Mouse (Mus musculus): ENCODE results near the gene Cntd1.

Gene Cntd1

DNA sequence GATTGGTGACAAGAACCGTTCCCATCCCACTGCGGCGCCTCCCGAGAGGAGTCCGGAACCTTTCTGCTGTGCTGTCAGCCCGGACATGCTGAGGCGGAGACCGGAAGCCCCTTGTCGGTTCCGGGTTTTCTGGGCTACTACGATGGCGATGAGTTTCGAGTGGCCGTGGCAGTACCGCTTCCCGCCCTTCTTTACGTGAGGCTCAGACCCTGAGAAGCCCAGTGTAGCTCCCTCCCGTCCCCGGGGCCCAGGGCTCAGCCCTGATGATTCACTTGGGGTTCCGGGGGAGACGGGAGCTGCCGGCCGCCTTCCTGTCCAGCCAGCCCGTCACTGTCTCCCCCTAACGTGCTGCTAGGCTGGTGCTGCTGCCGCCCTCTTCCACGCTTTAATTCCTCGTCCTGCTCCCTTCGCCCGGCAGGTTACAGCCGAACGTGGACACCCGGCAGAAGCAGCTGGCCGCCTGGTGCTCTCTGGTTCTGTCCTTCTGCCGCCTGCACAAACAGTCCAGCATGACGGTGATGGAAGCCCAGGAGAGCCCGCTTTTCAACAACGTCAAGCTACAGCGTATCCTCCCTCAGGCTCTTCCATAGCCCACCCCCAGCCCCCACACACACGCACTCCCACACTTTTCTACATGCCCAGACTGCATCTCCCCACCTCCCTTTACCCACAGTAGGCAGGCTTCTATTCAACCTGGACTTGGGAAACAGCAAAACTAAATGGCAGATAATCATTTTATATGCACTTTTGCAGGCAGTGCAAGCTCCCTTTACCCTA lies 25.0 kb upstream of the Cntd1 start, which contains the start of gene Vps25:
Gene Vps25 (plus strand): TSS at position 95 of the 777 bp plus-strand sequence.
- peak; percentile 80 to 90 for DNase-seq (ENCODE audit: low spot score in 2 of 2)

DNA sequence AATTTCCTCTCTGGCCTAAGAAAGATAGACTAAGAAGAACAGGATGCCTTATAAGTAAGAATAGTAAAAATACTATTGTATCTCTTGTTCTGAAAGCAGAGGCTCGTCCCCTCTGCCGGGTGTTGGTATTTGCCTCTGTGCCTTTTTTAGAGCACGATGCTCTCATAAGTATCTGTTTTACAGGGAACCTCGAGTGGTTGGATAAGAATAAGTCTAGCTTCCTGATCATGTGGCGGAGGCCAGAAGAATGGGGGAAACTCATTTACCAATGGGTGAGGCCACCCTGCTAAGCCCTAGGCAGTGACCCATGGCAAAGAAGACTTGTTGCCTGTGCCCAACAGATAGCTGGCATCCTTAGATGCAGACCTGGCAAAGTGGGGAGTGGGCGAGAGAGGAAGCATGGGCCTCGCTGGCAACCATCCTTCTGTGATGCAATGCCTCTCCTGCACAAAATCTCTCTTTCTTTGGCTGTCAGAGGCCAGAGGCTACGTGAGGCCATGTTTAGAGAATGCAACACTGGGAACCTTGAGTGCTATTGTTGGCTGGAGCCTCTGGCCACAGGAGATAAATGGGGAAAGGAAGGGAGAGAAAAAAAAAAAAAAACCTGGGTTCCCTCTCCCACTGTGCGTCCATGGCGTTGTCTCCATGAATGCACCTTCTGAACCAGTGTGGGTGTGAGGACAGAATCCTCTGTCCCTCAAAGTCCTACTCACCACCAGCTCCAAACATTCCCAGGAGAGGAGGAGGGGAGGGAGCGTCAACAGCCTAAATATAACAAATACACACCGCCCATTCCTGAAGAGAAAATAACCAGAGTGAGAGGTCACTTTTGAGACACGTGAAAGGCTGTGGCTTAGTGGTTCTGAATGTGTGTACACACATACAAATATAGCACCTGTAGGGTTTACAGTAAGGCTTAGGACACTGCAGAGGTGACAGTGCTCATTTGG lies 22.7 kb upstream of the Cntd1 start:
- no peak for DNase-seq (ENCODE audit: low spot score in 2 of 2)

DNA sequence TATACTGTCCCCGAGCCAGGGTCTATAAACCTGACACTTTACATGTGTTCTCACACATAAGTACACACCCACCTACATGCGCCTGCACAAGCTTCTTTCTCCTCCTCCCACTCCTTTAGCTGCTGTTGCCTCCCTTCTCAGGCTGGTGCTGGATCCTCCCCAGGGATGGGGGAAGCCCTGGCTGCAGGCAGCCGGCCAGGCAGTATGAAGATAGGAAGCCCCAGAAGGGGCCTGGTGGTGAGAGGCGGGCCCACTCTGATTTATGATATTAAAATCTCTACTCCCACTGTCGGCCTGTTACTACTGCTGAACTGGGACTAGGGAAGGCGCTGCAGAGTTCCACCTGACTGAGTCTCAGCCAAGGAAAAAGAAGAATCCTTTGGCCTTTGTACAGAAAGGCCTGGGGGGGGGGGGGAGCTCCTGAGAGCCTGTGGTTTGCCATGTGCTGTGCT lies 19.5 kb upstream of the Cntd1 start:
- DNase-seq (ENCODE audit: low spot score in 2 of 2): no peak

DNA sequence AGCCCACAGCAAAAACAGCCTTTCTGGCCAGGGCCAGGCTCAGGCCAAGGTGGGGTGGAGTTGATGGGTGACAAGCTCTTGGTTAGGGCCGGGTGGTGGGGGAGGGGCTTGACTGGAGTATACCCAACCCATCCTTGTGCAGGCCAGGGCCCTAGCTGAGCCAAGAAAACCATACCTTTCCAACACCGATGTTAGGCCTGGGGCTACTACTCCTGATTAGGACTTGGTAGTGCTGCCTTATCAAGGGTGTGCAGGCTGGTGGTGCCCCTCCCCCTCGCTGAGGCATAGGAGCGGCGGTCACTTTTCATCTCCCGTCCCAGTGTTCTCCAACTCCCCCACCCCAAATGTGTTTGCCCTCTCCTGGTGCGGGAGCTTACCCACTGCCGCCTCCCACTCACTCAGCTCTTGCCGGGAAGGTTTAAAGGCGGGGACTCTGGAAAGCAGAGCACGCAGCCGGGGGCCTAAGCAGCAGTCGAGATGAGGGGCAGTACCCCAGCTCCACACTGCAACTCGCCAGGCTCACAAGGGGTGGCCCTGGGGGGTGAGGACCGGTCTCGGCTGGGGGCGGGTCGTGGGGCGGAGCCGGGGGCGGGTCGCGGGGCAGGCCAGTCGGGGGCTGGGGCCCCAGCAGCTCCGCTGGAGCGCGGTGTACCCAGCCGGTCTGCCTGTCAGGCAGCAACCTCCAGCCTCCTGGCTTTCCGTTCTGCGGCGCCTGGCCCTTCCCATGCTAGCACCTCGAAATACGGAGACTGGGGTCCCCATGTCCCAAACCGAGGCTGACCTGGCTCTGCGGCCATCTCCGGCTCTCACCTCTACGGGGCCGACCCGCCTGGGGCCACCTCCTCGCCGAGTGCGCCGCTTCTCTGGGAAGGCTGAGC lies 18.6 kb upstream of the Cntd1 start, which contains the start of gene Wnk4:
Gene Wnk4 (plus strand): TSS at position 620 of the 878 bp plus-strand sequence.
- DNase-seq (ENCODE audit: low spot score in 2 of 2): peak in 1 of 2 experiments; percentile 70

DNA sequence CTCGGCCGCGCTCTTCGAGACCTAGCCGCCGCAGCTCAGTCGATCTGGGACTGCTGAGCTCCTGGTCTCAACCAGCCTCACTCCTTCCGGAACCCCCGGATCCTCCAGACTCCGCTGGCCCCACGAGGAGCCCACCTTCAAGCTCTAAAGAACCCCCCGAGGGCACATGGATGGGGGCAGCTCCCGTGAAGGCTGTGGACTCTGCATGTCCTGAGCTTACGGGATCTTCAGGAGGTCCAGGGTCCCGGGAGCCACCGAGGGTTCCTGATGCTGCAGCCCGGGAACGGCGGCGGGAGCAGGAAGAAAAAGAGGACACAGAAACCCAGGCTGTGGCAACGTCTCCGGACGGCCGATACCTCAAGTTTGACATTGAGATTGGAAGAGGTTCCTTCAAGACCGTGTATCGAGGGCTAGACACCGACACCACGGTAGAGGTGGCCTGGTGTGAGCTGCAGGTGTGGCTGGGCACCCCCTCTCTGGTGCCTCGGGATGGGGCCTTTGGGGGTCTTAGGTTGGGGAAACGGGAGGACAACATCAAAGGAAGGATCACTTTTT lies 17.9 kb upstream of the Cntd1 start:
- DNase-seq (ENCODE audit: low spot score in 2 of 2): no peak

DNA sequence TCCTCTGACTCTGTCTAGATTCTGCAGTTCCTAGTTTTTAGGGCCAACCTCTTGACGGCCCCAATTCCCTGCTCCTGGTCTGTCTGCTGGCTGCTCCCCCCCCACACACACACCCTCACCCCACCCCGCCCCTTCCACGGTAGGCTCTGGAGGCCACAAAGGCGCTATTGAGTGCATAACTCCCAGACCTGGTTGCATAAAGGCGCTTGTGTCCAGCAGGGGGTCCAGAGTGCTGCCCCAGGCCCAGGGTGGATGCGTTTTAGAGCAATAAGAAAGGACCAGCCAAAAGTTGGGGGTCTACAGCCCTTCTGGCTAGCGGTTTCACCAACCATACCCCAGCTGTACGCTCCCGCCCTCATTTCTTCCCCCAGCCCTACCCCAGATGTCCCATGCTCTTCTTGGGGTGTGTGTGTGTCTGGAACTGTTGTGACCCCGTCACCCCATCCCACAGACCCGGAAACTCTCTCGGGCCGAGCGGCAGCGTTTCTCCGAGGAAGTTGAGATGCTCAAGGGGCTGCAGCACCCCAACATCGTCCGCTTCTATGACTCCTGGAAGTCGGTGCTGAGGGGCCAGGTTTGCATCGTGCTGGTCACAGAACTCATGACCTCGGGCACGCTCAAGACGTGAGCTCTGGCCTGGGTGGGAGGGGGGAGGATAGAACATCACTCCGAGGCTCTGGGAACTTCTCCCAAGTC lies 16.4 kb upstream of the Cntd1 start:
- no peak for DNase-seq (ENCODE audit: low spot score in 2 of 2)

DNA sequence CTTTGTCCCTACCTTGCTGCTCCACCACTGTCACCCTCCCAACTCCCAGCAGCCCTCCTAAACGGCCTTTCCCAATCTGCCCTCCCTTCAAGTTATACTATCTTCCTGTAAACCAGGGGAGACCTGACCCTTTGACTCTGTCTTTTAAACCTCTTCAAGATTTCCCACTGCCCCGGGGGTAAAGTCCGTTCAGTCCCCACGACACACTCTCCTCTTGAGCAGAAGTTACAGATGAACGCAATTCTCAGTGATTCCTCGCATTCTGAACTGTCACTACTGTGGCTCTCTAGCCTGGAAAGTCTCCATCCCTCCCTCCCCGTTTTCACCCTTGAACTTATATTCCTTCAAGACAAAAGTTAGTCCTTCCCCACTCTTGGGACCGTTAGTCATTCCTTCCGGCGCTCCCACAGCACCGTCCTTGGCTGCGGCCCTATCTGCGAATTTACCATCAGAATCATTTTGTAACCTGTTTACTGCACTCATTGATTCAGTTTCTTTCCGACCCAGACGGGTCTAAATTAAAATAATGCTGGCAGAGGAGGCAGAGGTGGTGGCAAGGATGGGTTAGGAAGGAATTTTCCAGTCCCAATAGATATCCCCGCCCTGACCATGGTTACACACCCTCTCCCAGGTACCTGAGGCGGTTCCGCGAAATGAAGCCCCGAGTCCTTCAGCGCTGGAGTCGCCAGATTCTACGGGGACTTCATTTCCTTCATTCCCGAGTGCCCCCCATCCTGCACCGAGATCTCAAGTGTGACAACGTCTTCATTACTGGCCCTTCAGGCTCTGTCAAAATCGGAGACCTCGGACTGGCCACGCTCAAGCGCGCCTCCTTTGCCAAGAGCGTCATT lies 15.4 kb upstream of the Cntd1 start:
- DNase-seq (ENCODE audit: low spot score in 2 of 2): no peak

DNA sequence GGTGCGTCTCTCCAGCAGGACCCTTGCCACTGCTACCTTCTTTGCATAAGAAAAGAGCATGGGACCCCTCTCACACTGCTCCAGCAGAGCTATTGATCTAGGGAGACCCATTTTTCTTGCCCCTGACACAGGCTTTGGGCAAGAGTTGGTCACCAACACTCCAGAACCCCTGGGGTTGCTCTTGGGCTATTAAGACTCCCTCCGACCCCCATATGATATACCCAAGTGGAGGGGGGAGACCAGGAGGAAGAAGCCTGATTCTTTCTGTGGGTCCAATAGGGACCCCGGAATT lies 14.9 kb upstream of the Cntd1 start:
- no peak for DNase-seq (ENCODE audit: low spot score in 2 of 2)

DNA sequence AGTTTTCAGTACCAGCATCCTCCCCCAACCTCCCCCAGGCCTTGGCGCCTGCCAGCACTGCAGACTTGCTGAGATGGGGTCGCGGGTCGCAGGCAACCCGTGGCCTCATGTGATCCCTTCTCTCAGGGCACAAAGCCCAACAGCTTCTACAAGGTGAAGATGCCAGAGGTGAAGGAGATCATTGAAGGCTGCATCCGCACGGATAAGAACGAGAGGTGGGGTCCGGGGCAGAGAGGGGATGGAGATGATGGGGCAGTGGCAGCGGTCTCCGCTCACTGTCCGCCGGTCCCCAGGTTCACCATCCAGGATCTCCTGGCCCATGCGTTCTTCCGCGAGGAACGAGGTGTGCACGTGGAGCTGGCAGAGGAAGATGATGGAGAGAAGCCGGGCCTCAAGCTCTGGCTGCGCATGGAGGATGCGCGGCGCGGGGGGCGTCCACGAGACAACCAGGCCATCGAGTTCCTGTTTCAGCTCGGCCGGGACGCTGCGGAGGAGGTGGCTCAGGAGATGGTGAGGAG lies 13.8 kb upstream of the Cntd1 start:
- DNase-seq (ENCODE audit: low spot score in 2 of 2): no peak

DNA sequence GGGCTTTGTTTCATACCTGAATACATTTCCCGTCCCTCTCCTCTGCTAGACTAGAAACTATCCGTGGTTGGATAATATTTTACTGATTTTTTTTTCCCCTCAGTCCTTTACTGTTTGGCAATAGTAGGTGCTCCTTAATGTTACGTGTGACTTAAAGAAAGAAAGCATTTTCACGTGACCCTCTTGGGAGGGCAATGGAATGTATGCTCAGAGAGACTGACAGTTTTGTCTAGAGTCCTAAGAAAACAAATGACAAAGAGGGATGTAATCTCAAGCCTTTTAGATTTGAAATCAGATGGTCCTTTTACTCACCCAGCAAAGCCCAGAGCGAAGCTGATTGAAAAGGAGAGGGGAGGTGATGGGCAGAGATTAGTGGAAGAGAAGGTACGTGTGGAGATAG lies 12.9 kb upstream of the Cntd1 start:
- DNase-seq (ENCODE audit: low spot score in 2 of 2): no peak

DNA sequence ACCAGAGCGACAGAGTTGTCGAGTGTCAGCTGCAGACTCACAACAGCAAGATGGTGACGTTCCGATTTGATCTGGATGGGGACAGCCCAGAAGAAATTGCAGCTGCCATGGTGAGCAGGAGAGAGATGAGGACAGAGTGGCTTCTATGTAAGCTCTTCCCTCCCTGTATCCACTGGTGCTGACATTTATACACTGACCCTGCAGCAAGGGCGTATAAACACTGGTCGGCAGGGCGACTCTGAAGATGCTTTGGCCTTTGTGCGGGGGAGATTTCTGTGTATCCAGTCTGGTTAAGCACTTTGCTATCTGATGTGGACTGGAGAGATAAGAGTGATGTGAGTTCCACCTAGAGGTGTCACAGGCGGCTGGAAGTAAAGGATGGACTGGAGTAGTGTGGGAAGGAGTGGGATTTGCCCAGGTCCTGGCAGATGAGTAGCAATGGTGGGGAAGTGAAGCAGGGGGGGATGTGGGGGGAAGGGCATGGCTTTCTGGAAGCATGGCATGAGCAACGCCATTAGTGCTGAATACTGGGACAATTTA lies 9.2 kb upstream of the Cntd1 start:
- DNase-seq (ENCODE audit: low spot score in 2 of 2): no peak

DNA sequence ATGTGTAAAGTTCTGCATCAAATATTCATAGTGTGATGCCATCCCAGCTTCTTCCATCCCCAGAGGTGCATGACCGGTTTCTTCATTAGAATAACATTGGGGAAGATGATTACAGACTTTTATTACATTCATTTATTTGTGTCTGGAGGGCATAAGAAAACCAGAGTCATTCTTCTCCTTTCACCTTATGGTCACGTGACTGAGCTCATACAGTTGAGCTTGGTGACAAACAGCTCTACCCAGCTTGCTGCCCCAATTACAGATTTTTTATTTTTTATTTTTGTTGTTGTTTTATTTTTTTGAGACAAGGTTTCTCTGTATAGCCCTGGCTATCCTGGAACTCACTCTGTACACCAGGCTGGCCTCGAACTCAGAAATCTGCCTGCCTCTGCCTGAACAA lies 6.4 kb upstream of the Cntd1 start:
- no peak for DNase-seq (ENCODE audit: low spot score in 2 of 2)

DNA sequence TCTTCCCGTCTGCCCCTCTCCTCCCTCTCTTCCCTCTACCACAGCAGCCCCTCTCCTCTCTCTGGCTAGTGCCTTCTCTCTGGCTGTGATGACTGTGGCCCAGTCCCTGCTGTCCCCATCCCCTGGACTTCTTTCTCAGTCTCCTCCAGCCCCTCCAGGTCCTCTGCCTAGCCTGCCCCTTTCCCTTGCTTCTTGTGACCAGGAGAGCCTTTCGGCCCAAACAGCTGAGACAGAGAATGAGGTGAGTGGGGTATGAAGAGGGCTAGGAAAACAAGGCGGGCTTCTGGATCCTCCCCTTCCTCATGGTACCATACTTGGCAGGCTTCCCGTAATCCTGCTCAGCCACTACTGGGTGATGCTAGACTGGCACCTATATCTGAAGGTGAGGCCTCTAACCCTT lies 3.5 kb upstream of the Cntd1 start:
- no peak for DNase-seq (ENCODE audit: low spot score in 2 of 2)

DNA sequence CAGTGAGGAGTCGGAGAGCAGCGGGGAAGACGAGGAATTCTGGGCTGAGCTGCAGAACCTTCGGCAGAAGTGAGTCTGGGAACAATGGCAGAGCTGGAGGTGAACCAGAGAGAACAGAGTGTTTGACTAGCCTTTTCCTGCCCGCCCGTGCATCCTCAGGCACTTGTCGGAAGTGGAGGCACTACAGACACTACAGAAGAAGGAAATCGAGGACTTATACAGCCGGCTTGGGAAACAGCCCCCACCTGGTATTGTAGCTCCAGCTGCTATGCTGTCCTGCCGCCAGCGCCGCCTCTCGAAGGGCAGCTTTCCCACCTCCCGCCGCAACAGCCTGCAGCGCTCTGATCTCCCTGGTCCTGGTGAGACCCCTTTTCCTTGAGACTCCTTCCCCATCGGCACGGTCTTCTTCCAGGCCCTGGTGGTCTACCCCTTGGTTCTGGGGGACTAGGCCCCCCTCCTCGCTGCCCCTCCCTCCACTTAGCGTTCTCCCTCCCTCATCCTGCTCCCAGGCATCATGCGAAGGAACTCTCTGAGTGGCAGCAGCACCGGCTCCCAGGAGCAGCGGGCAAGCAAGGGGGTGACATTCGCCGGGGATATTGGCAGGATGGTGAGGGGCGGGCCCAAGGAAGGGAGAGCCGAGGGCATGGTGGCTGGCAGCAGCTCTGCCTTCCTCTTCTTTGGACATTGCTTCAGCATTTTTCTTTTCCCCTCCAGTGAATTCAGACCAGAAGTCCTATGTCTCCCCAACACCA lies 2.3 kb upstream of the Cntd1 start:
- no peak for DNase-seq (ENCODE audit: low spot score in 2 of 2)

DNA sequence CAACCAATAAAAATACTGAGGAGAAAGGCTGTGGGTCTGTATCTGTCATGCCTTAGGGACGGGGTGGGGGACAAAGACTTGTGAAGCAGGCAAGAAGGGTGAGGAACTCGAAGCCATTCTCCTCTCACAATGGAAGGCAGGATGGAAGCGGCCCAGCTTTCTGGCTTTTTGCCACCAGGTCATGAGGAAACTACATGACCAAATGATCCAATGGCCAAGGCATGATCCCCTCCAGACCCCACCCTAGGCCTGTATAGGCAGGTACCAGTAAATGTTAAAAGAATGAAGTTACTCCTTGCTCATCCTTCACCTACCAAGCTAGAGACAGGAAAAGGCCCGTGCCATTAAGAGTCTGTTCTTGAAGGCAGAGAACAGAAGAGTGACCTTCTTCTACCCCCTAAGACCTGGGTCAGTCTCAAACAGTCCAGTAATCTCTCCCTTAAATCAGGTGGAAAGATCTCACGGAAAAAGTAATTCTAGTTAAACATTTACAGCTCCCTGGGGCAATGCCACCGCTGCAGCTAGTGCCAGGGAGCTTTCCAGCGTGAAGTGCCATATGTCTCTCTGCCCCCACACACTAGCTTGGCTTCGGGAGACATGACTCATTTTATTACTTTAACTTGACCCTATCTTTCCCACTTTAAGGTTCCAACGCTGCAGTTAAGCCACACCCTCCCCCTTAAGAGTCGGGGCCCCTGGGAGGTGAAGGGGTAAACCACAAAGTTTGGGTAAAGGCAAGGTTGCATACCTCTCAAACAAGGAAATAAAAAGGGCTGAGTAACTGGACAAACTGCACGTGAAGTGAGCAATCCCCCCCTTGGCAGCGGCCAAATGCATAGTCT lies 1.2 kb upstream of the Cntd1 start:
- DNase-seq (ENCODE audit: low spot score in 2 of 2): peak in 1 of 2 experiments; percentile 71

DNA sequence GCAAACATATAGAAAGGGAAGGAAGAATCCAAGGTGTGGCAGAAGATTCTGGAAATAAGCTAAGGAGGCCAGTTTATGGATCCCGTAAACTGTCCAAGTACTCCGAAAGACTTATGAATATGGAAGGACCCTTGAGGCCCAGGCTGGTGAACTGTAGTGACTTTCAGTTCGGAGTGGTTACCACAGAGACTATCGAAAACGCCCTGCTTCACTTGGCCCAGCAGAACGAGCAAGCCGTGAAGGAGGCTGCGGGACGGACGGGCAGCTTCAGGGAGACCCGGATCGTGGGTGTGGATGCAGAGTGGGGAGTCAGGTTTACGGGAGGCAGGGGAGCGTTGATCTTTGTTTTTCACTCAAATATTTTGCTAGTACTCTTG lies 369 bp downstream of the Cntd1 start:
- DNase-seq (ENCODE audit: low spot score in 2 of 2): no peak

DNA sequence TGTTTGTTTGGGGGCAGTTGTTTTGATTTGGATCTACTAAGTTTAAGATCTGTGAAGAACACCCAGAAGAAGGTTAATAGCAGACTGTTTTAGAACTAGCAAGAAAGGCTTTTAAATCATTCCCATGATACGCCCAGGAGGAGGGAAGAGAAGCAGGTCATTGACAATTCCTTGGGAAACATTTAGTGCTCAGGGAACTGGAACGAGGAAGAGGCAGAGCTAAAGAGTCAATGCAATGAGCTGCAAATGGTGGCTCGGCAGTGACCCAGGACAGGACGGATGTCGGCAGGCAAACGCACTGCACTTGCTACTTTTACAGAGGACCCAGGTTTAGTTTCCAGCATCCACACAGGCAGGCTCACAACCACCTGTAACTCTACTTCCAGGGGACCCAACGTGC lies 2.0 kb downstream of the Cntd1 start:
- no peak for DNase-seq (ENCODE audit: low spot score in 2 of 2)

DNA sequence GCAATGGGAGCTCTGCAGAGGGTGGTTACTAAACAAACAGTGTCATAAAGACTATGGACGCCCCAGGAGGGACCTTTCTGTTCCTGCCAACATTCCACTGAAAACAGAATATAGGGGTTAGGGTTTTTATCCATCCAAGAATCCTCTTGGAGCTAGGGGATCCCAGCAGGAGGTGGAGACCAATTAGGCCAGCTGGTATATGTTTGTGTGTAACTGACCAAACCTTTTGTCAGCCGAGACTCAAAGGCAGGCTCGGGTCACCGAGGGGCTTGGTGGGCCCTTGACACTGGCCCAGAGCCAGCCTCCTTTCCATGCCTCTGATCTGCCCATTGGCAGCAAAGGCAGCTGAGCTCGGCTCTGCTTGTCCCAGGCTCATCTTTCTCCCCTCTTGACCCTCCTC lies 4.1 kb downstream of the Cntd1 start:
- no peak for DNase-seq (ENCODE audit: low spot score in 2 of 2)

All from urinary bladder, adult 18-20 months (tissue).